In genomic region chr7:54836437-54836836, GRCm38 (mm10) we compare ENCODE assay signal across 8 mouse cellular contexts. TPM values are rescaled to one million over a fixed set of nuclear protein-coding genes. Genes with fewer than 3 reads are reported as not detected.
DNase-seq lines count a peak whose midpoint lies in the region; ATAC-seq lines count a peak whose summit lies in the region.
"Had no signal": no experiment of that assay in that cellular context is flagged by ENCODE, and none has a peak within 500 bp of the region (broad histone marks: within the 10 kb centered on the region; RNA-seq: fewer than 3 reads in every experiment).

No protein-coding gene starts in this region.

- H3K9me3 ChIP-seq in midbrain, embryonic 10.5 days (replicated peaks) = no peaks in the 10 kb centered on the region
- no peaks in the 10 kb centered on the region for H3K9me3 ChIP-seq in liver, embryonic 11.5 days (ENCODE audit: control insufficient read depth, low read length)

- peaks cover 15% of the 10 kb centered on the region for H3K4me1 ChIP-seq in midbrain, embryonic 10.5 days
- no peaks in the 10 kb centered on the region for H3K4me1 ChIP-seq in liver, embryonic 11.5 days (replicated peaks; ENCODE audit: control insufficient read depth, insufficient read depth, low read length)

- peaks cover 26% of the 10 kb centered on the region for H3K27me3 ChIP-seq in midbrain, embryonic 10.5 days (ENCODE audit: low read depth, poor library complexity, severe bottlenecking)
- H3K27me3 ChIP-seq in liver, embryonic 11.5 days (replicated peaks; ENCODE audit: control insufficient read depth, insufficient read depth, low read length) = peaks cover 12% of the 10 kb centered on the region

- 68% methylated on average over 5 of the region's 5 CpGs for WGBS in midbrain, embryonic 10.5 days
- 66% methylated on average over 5 of the region's 5 CpGs for WGBS in liver, embryonic 11.5 days

- ATAC-seq in monocyte, adult 5-6 weeks (replicated peaks; ENCODE audit: insufficient number of reproducible peaks, low FRiP score, low TSS enrichment, poor library complexity, severe bottlenecking) = no peak
- ATAC-seq in liver, embryonic 11.5 days (replicated peaks; ENCODE audit: low FRiP score) = no peak

- H3K36me3 ChIP-seq in midbrain, embryonic 10.5 days = no peaks in the 10 kb centered on the region
- H3K36me3 ChIP-seq in liver, embryonic 11.5 days (ENCODE audit: control insufficient read depth, insufficient read depth, low read length) = no peaks in the 10 kb centered on the region

- H3K4me2 ChIP-seq in liver, embryonic 11.5 days = no peak overlapping the region

- H3K27ac ChIP-seq in midbrain, embryonic 10.5 days (replicated peaks) = peak overlapping the region; percentile 81
- H3K27ac ChIP-seq in liver, embryonic 11.5 days (ENCODE audit: low read depth, low read length) = no peak overlapping the region

- DNase-seq in brain, adult 2 months (ENCODE audit: low read depth, low spot score) = peak; percentile 59
- peak; percentile 10 for DNase-seq in brain, embryonic 18.5 days (ENCODE audit: low read depth, low spot score)
- peak; percentile 31 to 52 for DNase-seq in frontal cortex, postnatal 36 days (ENCODE audit: low spot score in 2 of 2)
- no peak for DNase-seq in midbrain, embryonic 10.5 days (ENCODE audit: low spot score)
- DNase-seq in MN1 (ENCODE audit: low spot score) = no peak
- DNase-seq in liver, embryonic 11.5 days (ENCODE audit: low spot score) = no peak

- H3K9ac ChIP-seq in liver, embryonic 11.5 days (ENCODE audit: low read depth, low read length) = no peak overlapping the region

- peak overlapping the region; percentile 63 for H3K4me3 ChIP-seq in midbrain, embryonic 10.5 days
- no peak overlapping the region for H3K4me3 ChIP-seq in liver, embryonic 11.5 days (ENCODE audit: low read depth, low read length)
- H3K4me3 ChIP-seq: myocyte had no signal

RNA-seq across cellular contexts. Expression of gene Luzp2, which starts 1.1 kb away (rescaled TPM):
- 1.7 and 3.1 TPM in 2 replicates for polyA plus RNA-seq in midbrain, embryonic 10.5 days (2016; fragmentation: Nextera tagmentation; extraction: Ambion mirVana)
- not detected in 3 replicates for total RNA-seq in monocyte, adult 5-6 weeks (2017)
- not detected in 2 replicates for polyA plus RNA-seq in liver, embryonic 11.5 days (2014; fragmentation: Nextera tagmentation; extraction: Ambion mirVana)
- polyA plus RNA-seq: myocyte had no signal

Comparison
In these comparisons a context has a peak if more than half of its experiments do, and no peak if none do; other contexts are left out.
1. DNase-seq: peak in brain, adult 2 months (single experiment), brain, embryonic 18.5 days (single experiment) and frontal cortex, postnatal 36 days (2 of 2); none in midbrain, embryonic 10.5 days (single experiment), MN1 (single experiment) and liver, embryonic 11.5 days (single experiment).